Mouse (Mus musculus) erythroblast, embryonic 14.5 days (primary cell): Measurements from ENCODE around the gene Hip1.

Experiments
- GATA1 ChIP-seq: IDR thresholded peaks from 2 replicates; pipeline ENCODE4 v1.6.1; 2012; ENCODE audit warnings: low read length, inconsistent platforms, mixed read lengths
- TAL1 ChIP-seq: IDR thresholded peaks from 3 replicates; pipeline ENCODE4 v1.6.1; 2012; ENCODE audit warnings: low read length, inconsistent platforms, mixed read lengths

DNA sequence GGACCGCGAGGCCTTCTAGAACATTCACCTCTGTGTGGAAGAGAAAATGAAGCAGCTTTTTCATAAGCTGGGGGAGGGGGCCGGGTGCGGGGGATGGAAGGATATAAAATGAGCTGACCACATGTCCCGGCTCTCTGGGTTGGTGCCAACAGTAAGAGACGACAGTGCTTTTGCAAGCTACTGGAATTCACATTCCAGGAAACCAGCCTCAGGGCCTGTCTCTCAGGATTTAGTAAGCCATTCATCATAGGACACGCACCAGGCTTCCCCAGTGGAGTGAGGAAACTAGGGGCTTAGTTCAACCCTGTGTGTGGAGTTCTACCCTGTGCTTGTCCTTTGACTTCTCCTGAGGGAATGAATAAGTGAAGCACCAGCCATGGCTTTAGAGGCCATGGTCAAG is 102.5 kb downstream of the Hip1 start:
- TF ChIP-seq GATA1: no peak
- TF ChIP-seq TAL1: no peak
